ENCODE assay signal across 21 mouse cellular contexts in the genomic region with DNA sequence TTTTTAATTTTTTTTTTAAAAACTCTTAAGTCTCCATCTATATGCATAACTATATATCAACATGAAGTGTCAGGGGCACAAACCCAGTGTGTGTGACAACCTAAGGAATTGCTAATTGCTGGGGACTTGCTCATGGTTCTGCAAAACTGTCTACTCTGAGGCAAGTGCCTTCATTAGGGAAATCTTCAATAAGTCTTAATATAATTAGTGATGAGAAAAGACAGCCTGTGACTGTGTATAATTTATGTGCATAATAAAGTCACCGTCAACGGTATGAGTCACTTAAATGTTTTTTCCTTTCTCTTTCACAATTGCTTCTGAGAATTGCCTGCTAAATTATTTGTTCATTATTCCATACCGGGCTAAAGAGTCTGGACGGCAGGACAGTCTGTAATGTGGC.
"Had no signal": no experiment of that assay in that cellular context is flagged by ENCODE, and none has a peak within 500 bp of the region (broad histone marks: within the 10 kb centered on the region; RNA-seq: fewer than 3 reads in every experiment).

No protein-coding gene starts in this region.

- H3K4me3 ChIP-seq: limb, embryonic 12.5 days; limb, embryonic 15.5 days; myocyte had no signal

- H3K27ac ChIP-seq: limb, embryonic 12.5 days; limb, embryonic 15.5 days; liver, embryonic 14.5 days; macrophage; stomach, postnatal 0 days had no signal

- H3K9me3 ChIP-seq: limb, embryonic 12.5 days; limb, embryonic 15.5 days had no signal

- H3K36me3 ChIP-seq: limb, embryonic 12.5 days; limb, embryonic 15.5 days had no signal

- H3K9ac ChIP-seq: limb, embryonic 12.5 days; limb, embryonic 15.5 days; liver, embryonic 14.5 days; liver, postnatal 0 days; lung, embryonic 14.5 days had no signal

- H3K27me3 ChIP-seq: limb, embryonic 12.5 days; limb, embryonic 15.5 days had no signal

- DNase-seq: kidney, adult 18-20 months; kidney, adult 9 months; kidney, postnatal 14 days; kidney, postnatal 4 days; left cerebral cortex, postnatal 4 days; liver, postnatal 0 days; lung, embryonic 14.5 days; right cerebral cortex, adult 18-20 months; right cerebral cortex, postnatal 14 days; right cerebral cortex, postnatal 4 days; thymus, adult 2 months; thymus, postnatal 14 days had no signal

- ATAC-seq: intestine, embryonic 16.5 days; liver, postnatal 0 days; lung, postnatal 0 days had no signal

- H3K4me2 ChIP-seq: limb, embryonic 12.5 days; limb, embryonic 15.5 days; liver, embryonic 11.5 days; lung, embryonic 14.5 days had no signal
